10 mouse cellular contexts compared by ENCODE assay signal in genomic region chr2:33885264-33885651, GRCm38 (mm10). TPM values are rescaled to one million over a fixed set of nuclear protein-coding genes. Genes with fewer than 3 reads are reported as not detected.
DNase-seq lines count a peak whose midpoint lies in the region; ATAC-seq lines count a peak whose summit lies in the region.
"Had no signal": no experiment of that assay in that cellular context is flagged by ENCODE, and none has a peak within 500 bp of the region (broad histone marks: within the 10 kb centered on the region; RNA-seq: fewer than 3 reads in every experiment).

No protein-coding gene starts in this region.

- no peaks in the 10 kb centered on the region for H3K9me3 ChIP-seq in heart, embryonic 15.5 days (replicated peaks)
- no peaks in the 10 kb centered on the region for H3K9me3 ChIP-seq in hindbrain, embryonic 14.5 days (ENCODE audit: control insufficient read depth, low read length)
- H3K9me3 ChIP-seq in midbrain, embryonic 14.5 days (ENCODE audit: control insufficient read depth, low read length): no peaks in the 10 kb centered on the region

- H3K27ac ChIP-seq in heart, embryonic 15.5 days: 0 out of 2 replicates have a peak overlapping the region, but pooled peaks have one; percentile 10
- H3K27ac ChIP-seq in hindbrain, embryonic 14.5 days: peak overlapping the region; percentile 99
- 0 out of 2 replicates have a peak overlapping the region, but pooled peaks have one; percentile 99 for H3K27ac ChIP-seq in midbrain, embryonic 14.5 days (replicated peaks; ENCODE audit: low read depth, low read length)

- no peak overlapping the region for H3K4me2 ChIP-seq in heart, embryonic 15.5 days
- peak overlapping the region; percentile 99 for H3K4me2 ChIP-seq in hindbrain, embryonic 14.5 days (replicated peaks)
- H3K4me2 ChIP-seq in midbrain, embryonic 14.5 days (ENCODE audit: low read length): peak overlapping the region; percentile 94

- H3K27me3 ChIP-seq in heart, embryonic 15.5 days: no peaks in the 10 kb centered on the region
- H3K27me3 ChIP-seq in hindbrain, embryonic 14.5 days (ENCODE audit: control insufficient read depth, insufficient read depth, low read length): no peaks in the 10 kb centered on the region
- H3K27me3 ChIP-seq in midbrain, embryonic 14.5 days (ENCODE audit: control insufficient read depth, insufficient read depth, low read length): no peaks in the 10 kb centered on the region

- H3K4me3 ChIP-seq in heart, embryonic 15.5 days: no peak overlapping the region
- H3K4me3 ChIP-seq in hindbrain, embryonic 14.5 days (replicated peaks; ENCODE audit: low read length): peak overlapping the region; percentile 82
- H3K4me3 ChIP-seq in midbrain, embryonic 14.5 days (replicated peaks; ENCODE audit: low read depth, low read length): no peak overlapping the region; the same call in none of the 2 replicates

- DNase-seq in heart, adult 8-10 months (ENCODE audit: low spot score): no peak
- peak; percentile 23 for DNase-seq in adipocyte (ENCODE audit: low spot score)
- no peak for DNase-seq in hindbrain, embryonic 14.5 days (ENCODE audit: low spot score)
- DNase-seq in midbrain, embryonic 14.5 days: peak; percentile 30
- DNase-seq in frontal cortex, postnatal 36 days (ENCODE audit: low spot score in 2 of 2): no peak
- DNase-seq: right cerebral cortex, postnatal 14 days had no signal

- H3K36me3 ChIP-seq in heart, embryonic 15.5 days: no peaks in the 10 kb centered on the region
- no peaks in the 10 kb centered on the region; the same call in 1 of the 2 replicates for H3K36me3 ChIP-seq in hindbrain, embryonic 14.5 days (replicated peaks; ENCODE audit: control insufficient read depth, insufficient read depth)
- H3K36me3 ChIP-seq in midbrain, embryonic 14.5 days (ENCODE audit: control insufficient read depth, insufficient read depth, low read length): no peaks in the 10 kb centered on the region

- peaks cover 26% of the 10 kb centered on the region for H3K4me1 ChIP-seq in heart, embryonic 15.5 days (replicated peaks)
- H3K4me1 ChIP-seq in hindbrain, embryonic 14.5 days (replicated peaks; ENCODE audit: control insufficient read depth, insufficient read depth, low read length): peaks cover 51% of the 10 kb centered on the region
- H3K4me1 ChIP-seq in midbrain, embryonic 14.5 days (ENCODE audit: control insufficient read depth, insufficient read depth, low read length): peaks cover 46% of the 10 kb centered on the region

- ATAC-seq in heart, embryonic 15.5 days (replicated peaks; ENCODE audit: insufficient number of reproducible peaks, insufficient read depth, low FRiP score, low read depth): no peak
- ATAC-seq in hindbrain, embryonic 14.5 days (ENCODE audit: low FRiP score): no peak
- ATAC-seq in midbrain, embryonic 14.5 days (ENCODE audit: low FRiP score, low TSS enrichment): no peak
- ATAC-seq in CD4-positive, CD25-positive, alpha-beta regulatory T cell, adult 4 months: no peak
- ATAC-seq in megakaryocyte-erythroid progenitor cell, adult 5-6 weeks (replicated peaks; ENCODE audit: low FRiP score, low TSS enrichment, poor library complexity, severe bottlenecking): no peak
- ATAC-seq: activated CD4-positive, CD25-positive, alpha-beta regulatory T cell, adult 4 months had no signal

- WGBS in heart, embryonic 15.5 days: 89% methylated on average over 3 of the region's 3 CpGs
- WGBS in hindbrain, embryonic 14.5 days: 70% methylated on average over 3 of the region's 3 CpGs
- 71% methylated on average over 3 of the region's 3 CpGs for WGBS in midbrain, embryonic 14.5 days

- H3K9ac ChIP-seq in heart, embryonic 15.5 days: no peak overlapping the region
- peak overlapping the region; percentile 100; the same call in 1 of the 2 replicates for H3K9ac ChIP-seq in hindbrain, embryonic 14.5 days
- H3K9ac ChIP-seq in midbrain, embryonic 14.5 days (replicated peaks; ENCODE audit: low read length): peak overlapping the region; percentile 10; the same call in 1 of the 2 replicates

RNA-seq across cellular contexts. Expression of gene Mvb12b, which starts 2.5 kb away (rescaled TPM):
- polyA plus RNA-seq in heart, embryonic 15.5 days (2015; fragmentation: Nextera tagmentation; extraction: Ambion mirVana): 12.7 and 15.7 TPM in 2 replicates
- 10 to 100 TPM; 20.2 to 24.5 (median 21.0) TPM for total RNA-seq in heart, adult 8-10 months (2022)
- polyA plus RNA-seq in hindbrain, embryonic 14.5 days (2014; fragmentation: Nextera tagmentation; extraction: Ambion mirVana): 48.0 and 54.9 TPM in 2 replicates
- polyA plus RNA-seq in midbrain, embryonic 14.5 days (2014; fragmentation: Nextera tagmentation; extraction: Ambion mirVana): 47.9 and 60.2 TPM in 2 replicates
- polyA plus RNA-seq in CD4-positive, CD25-positive, alpha-beta regulatory T cell, adult 4 months (2017; shearing (Covaris generic)): 1 to 10 TPM; 1.7 to 2.7 TPM
- 43.6 and 57.1 TPM in 2 replicates for total RNA-seq in megakaryocyte-erythroid progenitor cell, adult 5-6 weeks (2014; fragmentation: Nextera tagmentation)
- 11.3 and 15.2 TPM in 2 replicates for total RNA-seq in megakaryocyte-erythroid progenitor cell, adult 5-6 weeks (2017)

Comparison
In these comparisons a context has a peak if more than half of its experiments do, and no peak if none do; other contexts are left out.
1. H3K27ac ChIP-seq: peak in every context shown above with its lines; median percentile 99 in hindbrain, embryonic 14.5 days; 99 in midbrain, embryonic 14.5 days; 10 in heart, embryonic 15.5 days.
2. DNase-seq: peak in adipocyte (single experiment) and midbrain, embryonic 14.5 days (single experiment); none in heart, adult 8-10 months (single experiment), hindbrain, embryonic 14.5 days (single experiment) and frontal cortex, postnatal 36 days (0 of 2).